Mouse (Mus musculus): ENCODE results near the gene Ppp1r2.
A peak's percentile ranks its signal among the peaks of the same experiment; 100 is the strongest.
"Not testable (repeated sequence)": the region's sequence is repeated elsewhere in the genome, so short reads cannot be mapped to it uniquely, and the experiment has no call there.

Ppp1r2 gene

GRCm38 (mm10) chr16:31274674-31275460, at the start of gene Ppp1r2:
Ppp1r2 (minus strand) TSS chr16:31275277.
- peak; percentile 96 for DNase-seq (ENCODE audit: low read depth, low spot score)

- DNase-seq (ENCODE audit: low read depth, low spot score) = no peak
Measured at GRCm38 (mm10) chr16:31321501-31321900, 46.4 kb upstream of the Ppp1r2 start.

- DNase-seq (ENCODE audit: low read depth, low spot score) = no peak
Measured at GRCm38 (mm10) chr16:31320954-31321353, 45.9 kb upstream of the Ppp1r2 start.

- not testable (repeated sequence) for DNase-seq (ENCODE audit: low read depth, low spot score)
Measured at GRCm38 (mm10) chr16:31319723-31320122, 44.6 kb upstream of the Ppp1r2 start.

- no peak for DNase-seq (ENCODE audit: low read depth, low spot score)
Measured at GRCm38 (mm10) chr16:31319316-31319715, 44.2 kb upstream of the Ppp1r2 start.

GRCm38 (mm10) chr16:31318418-31318817, 43.3 kb upstream of the Ppp1r2 start:
- DNase-seq (ENCODE audit: low read depth, low spot score) = no peak

- not testable (repeated sequence) for DNase-seq (ENCODE audit: low read depth, low spot score)
Measured at GRCm38 (mm10) chr16:31316246-31317143, 41.4 kb upstream of the Ppp1r2 start.

- no peak for DNase-seq (ENCODE audit: low read depth, low spot score)
Measured at GRCm38 (mm10) chr16:31315294-31315693, 40.2 kb upstream of the Ppp1r2 start.

- DNase-seq (ENCODE audit: low read depth, low spot score) = no peak
Measured at GRCm38 (mm10) chr16:31314497-31315233, 39.6 kb upstream of the Ppp1r2 start, which contains the start of gene Apod. Apod (minus strand) TSS chr16:31314808.

GRCm38 (mm10) chr16:31313611-31314010, 38.5 kb upstream of the Ppp1r2 start:
- no peak for DNase-seq (ENCODE audit: low read depth, low spot score)

GRCm38 (mm10) chr16:31312296-31312695, 37.2 kb upstream of the Ppp1r2 start:
- DNase-seq (ENCODE audit: low read depth, low spot score) = no peak

GRCm38 (mm10) chr16:31305199-31305919, 30.3 kb upstream of the Ppp1r2 start:
- no peak for DNase-seq (ENCODE audit: low read depth, low spot score)

GRCm38 (mm10) chr16:31303276-31303675, 28.2 kb upstream of the Ppp1r2 start:
- DNase-seq (ENCODE audit: low read depth, low spot score) = no peak

GRCm38 (mm10) chr16:31300883-31301532, 25.9 kb upstream of the Ppp1r2 start:
- no peak for DNase-seq (ENCODE audit: low read depth, low spot score)

GRCm38 (mm10) chr16:31300467-31300866, 25.4 kb upstream of the Ppp1r2 start:
- no peak for DNase-seq (ENCODE audit: low read depth, low spot score)

GRCm38 (mm10) chr16:31299960-31300353, 24.9 kb upstream of the Ppp1r2 start:
- no peak for DNase-seq (ENCODE audit: low read depth, low spot score)

- DNase-seq (ENCODE audit: low read depth, low spot score) = no peak
Measured at GRCm38 (mm10) chr16:31299164-31299959, 24.3 kb upstream of the Ppp1r2 start.

GRCm38 (mm10) chr16:31297113-31297512, 22.0 kb upstream of the Ppp1r2 start:
- peak; percentile 76 for DNase-seq (ENCODE audit: low read depth, low spot score)

- no peak for DNase-seq (ENCODE audit: low read depth, low spot score)
Measured at GRCm38 (mm10) chr16:31293761-31294160, 18.7 kb upstream of the Ppp1r2 start.

Measured in CD4-positive, CD25-positive, alpha-beta regulatory T cell, adult 2 months (primary cell).